Mouse (Mus musculus): ENCODE measurements around the gene Gm20521.

Gene Gm20521

GRCm38 (mm10) chr14:54883154-54884021 lies at the start of gene Gm20521, which contains the start of gene Bcl2l2:
Gm20521 (plus strand) TSS chr14:54883441.
Bcl2l2 (plus strand) TSS chr14:54883377.
- CTCF ChIA-PET: interaction anchor here (0.6 kb wide), 1 partner anchor 280 kb away, joined by 4 read pairs; no protein-coding TSS in a partner anchor

- CTCF ChIA-PET: interaction anchor here (0.6 to 0.7 kb wide), 3 partner anchors 96 to 346 kb away, joined by 3 to 15 read pairs (median 11); no protein-coding TSS in a partner anchor
Observed at GRCm38 (mm10) chr14:54843461-54843860, 39.8 kb upstream of the Gm20521 start.

- CTCF ChIA-PET: no interaction called here
Observed at GRCm38 (mm10) chr14:54855726-54856125, 27.5 kb upstream of the Gm20521 start.

- CTCF ChIA-PET: no interaction called here
Observed at GRCm38 (mm10) chr14:54856703-54857102, 26.5 kb upstream of the Gm20521 start.

GRCm38 (mm10) chr14:54857891-54858290 lies 25.4 kb upstream of the Gm20521 start:
- CTCF ChIA-PET: no interaction called here

GRCm38 (mm10) chr14:54860511-54860910 lies 22.7 kb upstream of the Gm20521 start:
- CTCF ChIA-PET: interaction anchor here (0.7 kb wide), 1 partner anchor 518 kb away, joined by 3 read pairs; no protein-coding TSS in a partner anchor

- CTCF ChIA-PET: no interaction called here
Observed at GRCm38 (mm10) chr14:54863501-54864312, 19.5 kb upstream of the Gm20521 start.

- CTCF ChIA-PET: no interaction called here
Observed at GRCm38 (mm10) chr14:54864313-54865036, 18.8 kb upstream of the Gm20521 start.

GRCm38 (mm10) chr14:54865626-54866025 lies 17.6 kb upstream of the Gm20521 start:
- CTCF ChIA-PET: interaction anchor here (0.6 kb wide), 1 partner anchor 28 kb away, joined by 3 read pairs; no protein-coding TSS in a partner anchor

GRCm38 (mm10) chr14:54866268-54866667 lies 17.0 kb upstream of the Gm20521 start:
- CTCF ChIA-PET: no interaction called here

- CTCF ChIA-PET: no interaction called here
Observed at GRCm38 (mm10) chr14:54866936-54867335, 16.3 kb upstream of the Gm20521 start.

GRCm38 (mm10) chr14:54868026-54868425 lies 15.2 kb upstream of the Gm20521 start:
- CTCF ChIA-PET: interaction anchor here (0.7 kb wide), 1 partner anchor 154 kb away, joined by 6 read pairs; no protein-coding TSS in a partner anchor

GRCm38 (mm10) chr14:54870861-54871260 lies 12.4 kb upstream of the Gm20521 start, which contains the start of gene Homez:
Homez (minus strand) TSS chr14:54870961.
- CTCF ChIA-PET: no interaction called here

GRCm38 (mm10) chr14:54874165-54874564 lies 9.1 kb upstream of the Gm20521 start:
- CTCF ChIA-PET: no interaction called here

GRCm38 (mm10) chr14:54875844-54876538 lies 7.2 kb upstream of the Gm20521 start:
- CTCF ChIA-PET: no interaction called here

- CTCF ChIA-PET: interaction anchor here (0.6 kb wide), 1 partner anchor 152 kb away, joined by 4 read pairs; no protein-coding TSS in a partner anchor
Observed at GRCm38 (mm10) chr14:54876539-54877047, 6.6 kb upstream of the Gm20521 start.

- CTCF ChIA-PET: interaction anchor here (0.6 kb wide), 1 partner anchor 151 kb away, joined by 4 read pairs; no protein-coding TSS in a partner anchor
Observed at GRCm38 (mm10) chr14:54877048-54877715, 6.1 kb upstream of the Gm20521 start, which contains the start of gene Ppp1r3e. Ppp1r3e (minus strand) TSS chr14:54877550.

GRCm38 (mm10) chr14:54884022-54884712 lies 926 bp downstream of the Gm20521 start:
- CTCF ChIA-PET: interaction anchor here (0.6 kb wide), 1 partner anchor 281 kb away, joined by 4 read pairs; no protein-coding TSS in a partner anchor

- CTCF ChIA-PET: no interaction called here
Observed at GRCm38 (mm10) chr14:54885309-54885708, 2.1 kb downstream of the Gm20521 start.
